Mouse (Mus musculus) intestine, embryonic 14.5 days (tissue): Measurements from ENCODE around the gene Sun2. TPM values are rescaled to one million over a fixed set of nuclear protein-coding genes. Genes with fewer than 3 reads are reported as not detected.

Source experiments
- ATAC-seq: fragments of 200-750 bp; cut with Nextera tagmentation; replicated peaks from 2 replicates; pipeline ENCODE4 v1.8.0; 2017; ENCODE audit warnings: low read depth, moderate number of reproducible peaks, moderate TSS enrichment, moderate library complexity; ENCODE audit not compliant: low FRiP score, low TSS enrichment
- DNase-seq: peaks from one replicate; pipeline ENCODE4 v3.0.0-alpha.2; 2018; ENCODE audit warnings: low spot score
- H3K27ac ChIP-seq: fragments of 300-500 bp; sonication (generic); 2 replicates; pipeline ENCODE4 v1.5.1; 2014; ENCODE audit warnings: low read depth, mild to moderate bottlenecking, control low read depth
- H3K27me3 ChIP-seq: fragments of 300-500 bp; sonication (generic); replicated peaks from 2 replicates; pipeline ENCODE4 v1.6.1; 2014; ENCODE audit warnings: low read length, control low read depth; ENCODE audit not compliant: control insufficient read depth, insufficient read depth
- H3K36me3 ChIP-seq: fragments of 300-500 bp; sonication (generic); 2 replicates; pipeline ENCODE4 v1.6.1; 2014; ENCODE audit warnings: low read length, control low read depth; ENCODE audit not compliant: control insufficient read depth, insufficient read depth
- H3K4me1 ChIP-seq: fragments of 300-500 bp; sonication (generic); replicated peaks from 2 replicates; pipeline ENCODE4 v1.6.1; 2014; ENCODE audit warnings: low read length, control low read depth, mixed read lengths; ENCODE audit not compliant: control insufficient read depth, insufficient read depth
- H3K4me2 ChIP-seq: fragments of 300-500 bp; sonication (generic); 2 replicates; pipeline ENCODE4 v1.6.1; 2014; ENCODE audit warnings: low read length
- H3K4me3 ChIP-seq: fragments of 300-500 bp; sonication (generic); 2 replicates; pipeline ENCODE4 v1.5.1; 2014; ENCODE audit warnings: low read depth, low read length, control low read depth, mixed read lengths
- H3K9ac ChIP-seq: fragments of 300-500 bp; sonication (generic); 2 replicates; pipeline ENCODE4 v1.6.1; 2014; ENCODE audit warnings: mild to moderate bottlenecking, low read length
- H3K9me3 ChIP-seq: fragments of 300-500 bp; sonication (generic); 2 replicates; pipeline ENCODE4 v1.6.1; 2016; ENCODE audit warnings: low read length, control low read depth; ENCODE audit not compliant: control insufficient read depth
- WGBS: fragments of 180-500 bp; shearing (Covaris S2); extraction: QIAGEN DNeasy Blood & Tissue Kit; methylation state at CpG from one replicate; pipeline ENCODE4 v1.1.7; 2014; 5-methylcytosine and 5-hydroxymethylcytosine counted together
- polyA plus RNA-seq: library from polyadenylated mRNA; unstranded; fragments of >200 nt; fragmentation: Nextera tagmentation; extraction: Ambion mirVana; gene quantifications from 2 replicates; pipeline ENCODE4 v1.2.1, GENCODE M21; 2014

Sun2 gene
- polyA plus RNA-seq, 1 experiment from 2014 or later: 5.4 TPM

GRCm38 (mm10) chr15:79683707-79684465 lies 58.5 kb downstream of the Sun2 start:
- Histone ChIP-seq H3K4me3 (0 out of 2 replicates have a peak overlapping the region, but pooled peaks have one; percentile 72), H3K4me1 (peaks cover 42% of the 10 kb centered on the region)
- no peak for DNase-seq

GRCm38 (mm10) chr15:79683146-79683545 lies 59.2 kb downstream of the Sun2 start:
- Histone ChIP-seq H3K4me2 (no peak overlapping the region), H3K9ac (no peak overlapping the region), H3K36me3 (0 out of 2 replicates have a peak, but pooled peaks cover 4% of the 10 kb centered on the region), H3K4me3 (no peak overlapping the region), H3K9me3 (no peaks in the 10 kb centered on the region), H3K4me1 (peaks cover 37% of the 10 kb centered on the region), H3K27ac (no peak overlapping the region), H3K27me3 (no peaks in the 10 kb centered on the region)
- WGBS: 77% methylated on average over 6 of the region's 6 CpGs
- ATAC-seq (no peak), DNase-seq (no peak)

More at GRCm38 (mm10) chr15:79683707-79684465, 58.5 kb downstream of the Sun2 start:
- no peak overlapping the region for H3K9ac ChIP-seq
- no peaks in the 10 kb centered on the region for H3K27me3 ChIP-seq
- WGBS: 65% methylated on average over 19 of the region's 19 CpGs
- H3K9me3 ChIP-seq: no peaks in the 10 kb centered on the region
- ATAC-seq: no peak
- peak overlapping the region; percentile 73 for H3K4me2 ChIP-seq
- H3K27ac ChIP-seq: no peak overlapping the region
- 0 out of 2 replicates have a peak, but pooled peaks cover 4% of the 10 kb centered on the region for H3K36me3 ChIP-seq

- no peak for ATAC-seq
- Histone ChIP-seq H3K36me3 (0 out of 2 replicates have a peak, but pooled peaks cover 7% of the 10 kb centered on the region), H3K4me1 (peaks cover 37% of the 10 kb centered on the region), H3K9ac (no peak overlapping the region), H3K9me3 (no peaks in the 10 kb centered on the region), H3K27ac (no peak overlapping the region), H3K4me2 (no peak overlapping the region), H3K27me3 (no peaks in the 10 kb centered on the region), H3K4me3 (no peak overlapping the region)
- WGBS: 90% methylated on average over 4 of the region's 4 CpGs
- DNase-seq: no peak
Measured at GRCm38 (mm10) chr15:79681973-79682372, 60.4 kb downstream of the Sun2 start.

GRCm38 (mm10) chr15:79677936-79678335 lies 64.4 kb downstream of the Sun2 start:
- Histone ChIP-seq H3K4me1 (peaks cover 3% of the 10 kb centered on the region; the same call in 1 of the 2 replicates), H3K4me3 (no peak overlapping the region), H3K4me2 (no peak overlapping the region), H3K36me3 (peaks cover 45% of the 10 kb centered on the region), H3K27me3 (no peaks in the 10 kb centered on the region), H3K9ac (no peak overlapping the region), H3K9me3 (no peaks in the 10 kb centered on the region), H3K27ac (no peak overlapping the region)
- ATAC-seq (no peak), DNase-seq (no peak)
- 86% methylated on average over 2 of the region's 2 CpGs for WGBS

Other genes starting within 250 kb of the Sun2 start
- 0.08 TPM in 1 of 2 replicates, not detected in the other for gene Kcnj4, start 237.3 kb downstream of the Sun2 start, polyA plus RNA-seq
- gene Kdelr3, start 226.1 kb downstream of the Sun2 start, polyA plus RNA-seq: 46.9 and 55.0 TPM in 2 replicates
- 77.6 and 78.6 TPM in 2 replicates for gene Ddx17, start 195.8 kb downstream of the Sun2 start, polyA plus RNA-seq
- 2.0 and 2.6 TPM in 2 replicates for gene Dmc1, start 137.4 kb downstream of the Sun2 start, polyA plus RNA-seq
- gene Fam227a, start 83.6 kb downstream of the Sun2 start, polyA plus RNA-seq: 1.3 and 1.9 TPM in 2 replicates
- gene Cby1, start 83.3 kb downstream of the Sun2 start, polyA plus RNA-seq: 36.0 and 39.3 TPM in 2 replicates
- 244 and 272 TPM in 2 replicates for gene Tomm22, start 71.7 kb downstream of the Sun2 start, polyA plus RNA-seq
- 13.8 and 16.1 TPM in 2 replicates for gene Josd1, start 54.6 kb downstream of the Sun2 start, polyA plus RNA-seq
- 33.1 and 35.1 TPM in 2 replicates for gene Gtpbp1, start 51.7 kb downstream of the Sun2 start, polyA plus RNA-seq
- 47.5 and 52.0 TPM in 2 replicates for gene Dnal4, start 35.3 kb upstream of the Sun2 start, polyA plus RNA-seq
- 1.4 and 2.2 TPM in 2 replicates for gene Nptxr, start 62.2 kb upstream of the Sun2 start, polyA plus RNA-seq
- not detected in 2 replicates for gene Npcd, start 91.7 kb upstream of the Sun2 start, polyA plus RNA-seq
- gene Cbx6, start 92.2 kb upstream of the Sun2 start, polyA plus RNA-seq: 30.7 and 31.6 TPM in 2 replicates
- 11.3 and 12.5 TPM in 2 replicates for gene Apobec3, start 149.1 kb upstream of the Sun2 start, polyA plus RNA-seq
- 4.6 and 6.2 TPM in 2 replicates for gene Cbx7, start 228.6 kb upstream of the Sun2 start, polyA plus RNA-seq